24 mouse cellular contexts compared by ENCODE assay signal in genomic region chr16:44779494-44779893, GRCm38 (mm10). TPM values are rescaled to one million over a fixed set of nuclear protein-coding genes. Genes with fewer than 3 reads are reported as not detected.
DNase-seq lines count a peak whose midpoint lies in the region; ATAC-seq and TF ChIP-seq lines count a peak whose summit lies in the region.
"Had no signal": no experiment of that assay in that cellular context is flagged by ENCODE, and none has a peak within 500 bp of the region (broad histone marks: within the 10 kb centered on the region; RNA-seq: fewer than 3 reads in every experiment).

No protein-coding gene starts in this region.

- peaks cover 13% of the 10 kb centered on the region for H3K4me1 ChIP-seq in bone marrow macrophage, adult 2 months (ENCODE audit: control insufficient read depth, insufficient read depth, low read length)
- H3K4me1 ChIP-seq in liver, embryonic 11.5 days (replicated peaks; ENCODE audit: control insufficient read depth, insufficient read depth, low read length) = no peaks in the 10 kb centered on the region
- H3K4me1 ChIP-seq in liver, embryonic 15.5 days (replicated peaks) = peaks cover 13% of the 10 kb centered on the region
- H3K4me1 ChIP-seq: embryonic facial prominence, embryonic 13.5 days; forebrain, embryonic 13.5 days; heart, embryonic 15.5 days; hindbrain, embryonic 13.5 days had no signal

- TF ChIP-seq CTCF in bone marrow macrophage, adult 2 months (IDR thresholded peaks at IDR 0.05; ENCODE audit: low read depth, low read length) = no peak

- no peaks in the 10 kb centered on the region for H3K27me3 ChIP-seq in liver, embryonic 11.5 days (replicated peaks; ENCODE audit: control insufficient read depth, insufficient read depth, low read length)
- no peaks in the 10 kb centered on the region for H3K27me3 ChIP-seq in liver, embryonic 15.5 days
- H3K27me3 ChIP-seq: embryonic facial prominence, embryonic 13.5 days; forebrain, embryonic 13.5 days; heart, embryonic 15.5 days; hindbrain, embryonic 13.5 days had no signal

- no peak for TF ChIP-seq POLR2A in bone marrow macrophage, adult 2 months (IDR thresholded peaks at IDR 0.05; ENCODE audit: borderline replicate concordance, low read depth, low read length)

- H3K4me2 ChIP-seq in liver, embryonic 11.5 days = no peak overlapping the region; the same call in 1 of the 2 replicates
- peak overlapping the region; percentile 61 for H3K4me2 ChIP-seq in liver, embryonic 15.5 days
- H3K4me2 ChIP-seq: embryonic facial prominence, embryonic 13.5 days; forebrain, embryonic 13.5 days; heart, embryonic 11.5 days; hindbrain, embryonic 13.5 days had no signal

- peak overlapping the region; percentile 85 for H3K27ac ChIP-seq in bone marrow macrophage, adult 2 months (ENCODE audit: insufficient read depth, low read depth, low read length)
- no peak overlapping the region for H3K27ac ChIP-seq in liver, embryonic 11.5 days (ENCODE audit: low read depth, low read length)
- no peak overlapping the region for H3K27ac ChIP-seq in liver, embryonic 15.5 days (replicated peaks)
- H3K27ac ChIP-seq: embryonic facial prominence, embryonic 13.5 days; forebrain, embryonic 13.5 days; heart, embryonic 15.5 days; hindbrain, embryonic 13.5 days; hindbrain, postnatal 0 days had no signal

- ATAC-seq in liver, embryonic 11.5 days (replicated peaks; ENCODE audit: low FRiP score) = peak; percentile 48
- ATAC-seq in liver, embryonic 15.5 days (ENCODE audit: insufficient read depth) = peak; percentile 40; the same call in 1 of the 2 replicates
- no peak for ATAC-seq in CD4-positive, CD25-positive, alpha-beta regulatory T cell, adult 4 months
- no peak for ATAC-seq in cerebellum, adult (ENCODE audit: insufficient number of reproducible peaks, low FRiP score, low TSS enrichment)
- ATAC-seq: forebrain, embryonic 13.5 days; forebrain, postnatal 0 days; hindbrain, postnatal 0 days had no signal

- WGBS in liver, embryonic 11.5 days = 79% methylated on average over 5 of the region's 5 CpGs
- 49% methylated on average over 5 of the region's 5 CpGs for WGBS in liver, embryonic 15.5 days (ENCODE audit: insufficient replicate concordance)

- no peaks in the 10 kb centered on the region for H3K36me3 ChIP-seq in liver, embryonic 11.5 days (ENCODE audit: control insufficient read depth, insufficient read depth, low read length)
- no peaks in the 10 kb centered on the region for H3K36me3 ChIP-seq in liver, embryonic 15.5 days (replicated peaks)
- H3K36me3 ChIP-seq: embryonic facial prominence, embryonic 13.5 days; G1E; heart, embryonic 15.5 days; hindbrain, embryonic 13.5 days had no signal

- H3K9me3 ChIP-seq in liver, embryonic 11.5 days (ENCODE audit: control insufficient read depth, low read length) = no peaks in the 10 kb centered on the region
- no peaks in the 10 kb centered on the region for H3K9me3 ChIP-seq in liver, embryonic 15.5 days (replicated peaks)
- H3K9me3 ChIP-seq: embryonic facial prominence, embryonic 13.5 days; forebrain, embryonic 13.5 days; G1E; heart, embryonic 15.5 days; hindbrain, embryonic 13.5 days had no signal

- no peak overlapping the region for H3K9ac ChIP-seq in liver, embryonic 11.5 days (ENCODE audit: low read depth, low read length)
- no peak overlapping the region for H3K9ac ChIP-seq in liver, embryonic 15.5 days
- H3K9ac ChIP-seq: embryonic facial prominence, embryonic 13.5 days; forebrain, embryonic 13.5 days; forebrain, postnatal 0 days; heart, embryonic 15.5 days; hindbrain, embryonic 13.5 days had no signal

- 0 out of 2 replicates have a peak overlapping the region, but pooled peaks have one; percentile 19 for H3K4me3 ChIP-seq in bone marrow macrophage, adult 2 months (ENCODE audit: insufficient read depth, low read length)
- no peak overlapping the region for H3K4me3 ChIP-seq in liver, embryonic 11.5 days (ENCODE audit: low read depth, low read length)
- no peak overlapping the region for H3K4me3 ChIP-seq in liver, embryonic 15.5 days (replicated peaks)
- H3K4me3 ChIP-seq: embryonic facial prominence, embryonic 13.5 days; forebrain, embryonic 13.5 days; hindbrain, embryonic 13.5 days had no signal

- DNase-seq in 416B (ENCODE audit: low read depth) = peak; percentile 63
- no peak for DNase-seq in liver, embryonic 11.5 days (ENCODE audit: low spot score)
- DNase-seq in layer of hippocampus, postnatal 10 days (ENCODE audit: low spot score in 2 of 2) = no peak
- DNase-seq in right cerebral cortex, postnatal 25 days = no peak
- DNase-seq: adrenal gland, postnatal 10 days; cerebellum, adult 11 months; cerebellum, adult 8-10 months; cerebellum, postnatal 14 days; forebrain, postnatal 0 days; gastrocnemius, postnatal 14 days had no signal

RNA-seq across cellular contexts. Expression of gene Cd200r1, which starts 14.0 kb away (rescaled TPM):
- polyA plus RNA-seq in bone marrow macrophage, adult 2 months (2012; ENCODE audit: insufficient read depth, insufficient read length, missing spikeins) = 97.6 and 98.0 TPM in 2 replicates
- polyA plus RNA-seq in liver, embryonic 11.5 days (2014; fragmentation: Nextera tagmentation; extraction: Ambion mirVana) = 5.9 and 6.1 TPM in 2 replicates
- polyA plus RNA-seq in liver, embryonic 15.5 days (2015; fragmentation: Nextera tagmentation; extraction: Ambion mirVana) = 3.5 and 3.8 TPM in 2 replicates
- under 1 TPM; 0.16 to 0.46 TPM for total RNA-seq in layer of hippocampus, postnatal 10 days (2021)
- 10 to 100 TPM; 63.7 to 66.0 TPM for polyA plus RNA-seq in CD4-positive, CD25-positive, alpha-beta regulatory T cell, adult 4 months (2017; shearing (Covaris generic))

RNA-seq across cellular contexts. Expression of gene Cd200r4, which starts 32.0 kb away (rescaled TPM):
- 33.5 and 34.4 TPM in 2 replicates for polyA plus RNA-seq in bone marrow macrophage, adult 2 months (2012; ENCODE audit: insufficient read depth, insufficient read length, missing spikeins)
- 0.17 and 0.51 TPM in 2 replicates for polyA plus RNA-seq in liver, embryonic 11.5 days (2014; fragmentation: Nextera tagmentation; extraction: Ambion mirVana)
- polyA plus RNA-seq in liver, embryonic 15.5 days (2015; fragmentation: Nextera tagmentation; extraction: Ambion mirVana) = 0.37 and 0.56 TPM in 2 replicates
- not detected for total RNA-seq in layer of hippocampus, postnatal 10 days (2021)
- 1 to 10 TPM; 8.4 to 9.1 TPM for polyA plus RNA-seq in CD4-positive, CD25-positive, alpha-beta regulatory T cell, adult 4 months (2017; shearing (Covaris generic))
- total RNA-seq: forebrain, postnatal 0 days; gastrocnemius, adult 18-20 months; gastrocnemius, postnatal 14 days; heart, adult 2 months; heart, postnatal 14 days had no signal
- polyA plus RNA-seq: embryonic facial prominence, embryonic 13.5 days; forebrain, embryonic 13.5 days; hindbrain, embryonic 13.5 days had no signal

RNA-seq across cellular contexts. Expression of gene Gtpbp8, which starts 33.3 kb away (rescaled TPM):
- polyA plus RNA-seq in bone marrow macrophage, adult 2 months (2012; ENCODE audit: insufficient read depth, insufficient read length, missing spikeins) = 21.0 and 29.4 TPM in 2 replicates
- polyA plus RNA-seq in liver, embryonic 11.5 days (2014; fragmentation: Nextera tagmentation; extraction: Ambion mirVana) = 30.3 and 32.5 TPM in 2 replicates
- polyA plus RNA-seq in liver, embryonic 15.5 days (2015; fragmentation: Nextera tagmentation; extraction: Ambion mirVana) = 13.3 and 15.4 TPM in 2 replicates
- 10 to 100 TPM; 25.5 to 29.1 TPM for total RNA-seq in layer of hippocampus, postnatal 10 days (2021)
- polyA plus RNA-seq in CD4-positive, CD25-positive, alpha-beta regulatory T cell, adult 4 months (2017; shearing (Covaris generic)) = 10 to 100 TPM; 36.4 to 41.7 TPM

RNA-seq across cellular contexts. Expression of gene Nepro, which starts 55.4 kb away (rescaled TPM):
- polyA plus RNA-seq in bone marrow macrophage, adult 2 months (2012; ENCODE audit: insufficient read depth, insufficient read length, missing spikeins) = 5.4 and 5.8 TPM in 2 replicates
- 10.1 and 10.4 TPM in 2 replicates for polyA plus RNA-seq in liver, embryonic 11.5 days (2014; fragmentation: Nextera tagmentation; extraction: Ambion mirVana)
- 2.1 TPM in 2 replicates for polyA plus RNA-seq in liver, embryonic 15.5 days (2015; fragmentation: Nextera tagmentation; extraction: Ambion mirVana)
- 1 to 10 TPM; 4.7 to 5.3 TPM for total RNA-seq in layer of hippocampus, postnatal 10 days (2021)
- polyA plus RNA-seq in CD4-positive, CD25-positive, alpha-beta regulatory T cell, adult 4 months (2017; shearing (Covaris generic)) = 10 to 100 TPM in 1 of 2 experiments, 1 to 10 TPM in 1; 7.5 to 10.1 TPM

Comparison
In these comparisons a context has a peak if more than half of its experiments do, and no peak if none do; other contexts are left out.
1. ATAC-seq: peak in liver, embryonic 11.5 days (single experiment) and liver, embryonic 15.5 days (single experiment); none in CD4-positive, CD25-positive, alpha-beta regulatory T cell, adult 4 months (single experiment) and cerebellum, adult (single experiment).